ENCODE assay signal across 10 mouse cellular contexts in genomic region chr5:33222841-33223744, GRCm38 (mm10). TPM values are rescaled to one million over a fixed set of nuclear protein-coding genes. Genes with fewer than 3 reads are reported as not detected.
DNase-seq lines count a peak whose midpoint lies in the region; ATAC-seq lines count a peak whose summit lies in the region.
"Had no signal": no experiment of that assay in that cellular context is flagged by ENCODE, and none has a peak within 500 bp of the region (broad histone marks: within the 10 kb centered on the region; RNA-seq: fewer than 3 reads in every experiment).

No protein-coding gene starts in this region.

- H3K9ac ChIP-seq in heart, embryonic 15.5 days = no peak overlapping the region
- H3K9ac ChIP-seq in embryonic facial prominence, embryonic 14.5 days (ENCODE audit: low read depth, low read length) = no peak overlapping the region
- H3K9ac ChIP-seq: hindbrain, embryonic 12.5 days had no signal

- WGBS in heart, embryonic 15.5 days = 53% methylated on average over 9 of the region's 9 CpGs
- WGBS in embryonic facial prominence, embryonic 14.5 days = 32% methylated on average over 9 of the region's 9 CpGs

- H3K27me3 ChIP-seq in heart, embryonic 15.5 days = no peaks in the 10 kb centered on the region
- no peaks in the 10 kb centered on the region for H3K27me3 ChIP-seq in embryonic facial prominence, embryonic 14.5 days (replicated peaks; ENCODE audit: control insufficient read depth, insufficient read depth, low read length)
- H3K27me3 ChIP-seq: hindbrain, embryonic 12.5 days had no signal

- H3K4me1 ChIP-seq in heart, embryonic 15.5 days (replicated peaks) = peaks cover 54% of the 10 kb centered on the region
- H3K4me1 ChIP-seq in embryonic facial prominence, embryonic 14.5 days (ENCODE audit: control insufficient read depth, insufficient read depth, low read length) = peaks cover 19% of the 10 kb centered on the region

- ATAC-seq in heart, embryonic 15.5 days (replicated peaks; ENCODE audit: insufficient number of reproducible peaks, insufficient read depth, low FRiP score, low read depth) = no peak
- ATAC-seq in embryonic facial prominence, embryonic 14.5 days (ENCODE audit: low read depth) = peak; percentile 30; the same call in 1 of the 2 replicates

- H3K36me3 ChIP-seq in heart, embryonic 15.5 days = no peaks in the 10 kb centered on the region
- H3K36me3 ChIP-seq in embryonic facial prominence, embryonic 14.5 days (ENCODE audit: control insufficient read depth, insufficient read depth, low read length) = no peaks in the 10 kb centered on the region
- H3K36me3 ChIP-seq: hindbrain, embryonic 12.5 days had no signal

- intact Hi-C loops in heart, postnatal 36 days (cut with DNase I) = no loop called here

- peak overlapping the region; percentile 46 for H3K27ac ChIP-seq in heart, embryonic 15.5 days
- no peak overlapping the region for H3K27ac ChIP-seq in embryonic facial prominence, embryonic 14.5 days (replicated peaks; ENCODE audit: low read depth, low read length)
- H3K27ac ChIP-seq: hindbrain, embryonic 12.5 days had no signal

- DNase-seq in heart, postnatal 36 days = no peak
- DNase-seq in NIH3T3 (ENCODE audit: low read depth) = peak; percentile 65
- no peak for DNase-seq in embryonic facial prominence, embryonic 14.5 days (ENCODE audit: low spot score)
- DNase-seq in lung, postnatal 36 days = peak; percentile 60
- DNase-seq in frontal cortex, postnatal 10 days (ENCODE audit: low spot score in 2 of 2) = no peak
- DNase-seq in adrenal gland, adult 2 months = no peak
- DNase-seq: cerebellum, adult 9-11 months; right cerebral cortex, postnatal 4 days had no signal

- no peaks in the 10 kb centered on the region for H3K9me3 ChIP-seq in heart, embryonic 15.5 days (replicated peaks)
- no peaks in the 10 kb centered on the region for H3K9me3 ChIP-seq in embryonic facial prominence, embryonic 14.5 days (ENCODE audit: control insufficient read depth, low read length)
- H3K9me3 ChIP-seq: hindbrain, embryonic 12.5 days had no signal

- H3K4me2 ChIP-seq in heart, embryonic 15.5 days = no peak overlapping the region
- H3K4me2 ChIP-seq in embryonic facial prominence, embryonic 14.5 days (ENCODE audit: low read depth, low read length) = no peak overlapping the region
- H3K4me2 ChIP-seq: hindbrain, embryonic 12.5 days had no signal

- H3K4me3 ChIP-seq in heart, embryonic 15.5 days = no peak overlapping the region
- no peak overlapping the region for H3K4me3 ChIP-seq in embryonic facial prominence, embryonic 14.5 days (ENCODE audit: low read depth, low read length)
- H3K4me3 ChIP-seq: hindbrain, embryonic 12.5 days had no signal

RNA-seq across cellular contexts. Expression of gene Spon2, which starts 4.8 kb away (rescaled TPM):
- 59.7 and 67.2 TPM in 2 replicates for polyA plus RNA-seq in heart, embryonic 15.5 days (2015; fragmentation: Nextera tagmentation; extraction: Ambion mirVana)
- total RNA-seq in heart, postnatal 36 days (2021) = 1 to 10 TPM; 2.1 to 2.6 TPM
- polyA plus RNA-seq in embryonic facial prominence, embryonic 14.5 days (2014; fragmentation: Nextera tagmentation; extraction: Ambion mirVana) = 21.7 and 27.1 TPM in 2 replicates
- total RNA-seq in adrenal gland, adult 2 months (2021) = 1 to 10 TPM; 1.2 to 2.5 TPM
- 2.6 and 2.8 TPM in 2 replicates for polyA plus RNA-seq in adrenal gland, adult 2 months (2012; rRNA removed)

RNA-seq across cellular contexts. Expression of gene Ctbp1, which starts 51.7 kb away (rescaled TPM):
- polyA plus RNA-seq in heart, embryonic 15.5 days (2015; fragmentation: Nextera tagmentation; extraction: Ambion mirVana) = 190 and 256 TPM in 2 replicates
- 100 to 1,000 TPM; 213 to 214 TPM for total RNA-seq in heart, postnatal 36 days (2021)
- 290 and 337 TPM in 2 replicates for polyA plus RNA-seq in embryonic facial prominence, embryonic 14.5 days (2014; fragmentation: Nextera tagmentation; extraction: Ambion mirVana)
- total RNA-seq in adrenal gland, adult 2 months (2021) = 100 to 1,000 TPM; 206 to 228 TPM
- 447 and 508 TPM in 2 replicates for polyA plus RNA-seq in adrenal gland, adult 2 months (2012; rRNA removed)

Comparison
In these comparisons a context has a peak if more than half of its experiments do, and no peak if none do; other contexts are left out.
1. DNase-seq: peak in NIH3T3 (single experiment) and lung, postnatal 36 days (single experiment); none in heart, postnatal 36 days (0 of 2), embryonic facial prominence, embryonic 14.5 days (single experiment), frontal cortex, postnatal 10 days (0 of 2) and adrenal gland, adult 2 months (single experiment).